Mouse (Mus musculus) embryonic facial prominence, embryonic 14.5 days (tissue): ENCODE measurements around the gene Cfap54. TPM values are rescaled to one million over a fixed set of nuclear protein-coding genes. Genes with fewer than 3 reads are reported as not detected.

Experiments
- ATAC-seq: fragments of 200-750 bp; cut with Nextera tagmentation; 2 replicates; pipeline ENCODE4 v1.8.0; 2017; ENCODE audit warnings: low read depth, moderate number of reproducible peaks, moderate TSS enrichment
- DNase-seq: peaks from one replicate; pipeline ENCODE4 v3.0.0-alpha.2; 2015; ENCODE audit warnings: low spot score
- H3K27ac ChIP-seq: fragments of 300-500 bp; sonication (generic); replicated peaks from 2 replicates; pipeline ENCODE4 v1.5.1; 2014; ENCODE audit warnings: low read depth, mild to moderate bottlenecking, low read length, moderate library complexity
- H3K27me3 ChIP-seq: fragments of 300-500 bp; sonication (generic); replicated peaks from 2 replicates; pipeline ENCODE4 v1.6.1; 2014; ENCODE audit warnings: low read length; ENCODE audit not compliant: control insufficient read depth, insufficient read depth
- H3K36me3 ChIP-seq: fragments of 300-500 bp; sonication (generic); 2 replicates; pipeline ENCODE4 v1.6.1; 2014; ENCODE audit warnings: low read length, mixed read lengths; ENCODE audit not compliant: control insufficient read depth, insufficient read depth
- H3K4me1 ChIP-seq: fragments of 300-500 bp; sonication (generic); 2 replicates; pipeline ENCODE4 v1.6.1; 2014; ENCODE audit warnings: antibody characterized with exemption, low read length; ENCODE audit not compliant: control insufficient read depth, insufficient read depth
- H3K4me2 ChIP-seq: fragments of 300-500 bp; sonication (generic); 2 replicates; pipeline ENCODE4 v1.6.1; 2014; ENCODE audit warnings: low read depth, mild to moderate bottlenecking, low read length, moderate library complexity, mixed read lengths
- H3K4me3 ChIP-seq: fragments of 300-500 bp; sonication (generic); 2 replicates; pipeline ENCODE4 v1.5.1; 2014; ENCODE audit warnings: low read depth, mild to moderate bottlenecking, low read length
- H3K9ac ChIP-seq: fragments of 300-500 bp; sonication (generic); 2 replicates; pipeline ENCODE4 v1.6.1; 2014; ENCODE audit warnings: low read depth, mild to moderate bottlenecking, low read length, moderate library complexity, mixed read lengths
- H3K9me3 ChIP-seq: fragments of 300-500 bp; sonication (generic); 2 replicates; pipeline ENCODE4 v1.6.1; 2016; ENCODE audit warnings: low read length; ENCODE audit not compliant: control insufficient read depth
- WGBS: fragments of 180-500 bp; shearing (Covaris S2); extraction: QIAGEN DNeasy Blood & Tissue Kit; methylation state at CpG from one replicate; pipeline ENCODE4 v1.1.7; 2014; 5-methylcytosine and 5-hydroxymethylcytosine counted together
- polyA plus RNA-seq: library from polyadenylated mRNA; unstranded; fragments of >200 nt; fragmentation: Nextera tagmentation; extraction: Ambion mirVana; gene quantifications from 2 replicates; pipeline ENCODE4 v1.2.1, GENCODE M21; 2014

Cfap54 gene
- polyA plus RNA-seq, 1 experiment from 2014 or later, result 1.8 TPM

GRCm38 (mm10) chr10:92933616-92934015 lies 147.8 kb downstream of the Cfap54 start:
- H3K4me3 ChIP-seq, result no peak overlapping the region
- no peaks in the 10 kb centered on the region for H3K9me3 ChIP-seq
- WGBS, result 77% methylated on average over 6 of the region's 6 CpGs
- no peak overlapping the region for H3K27ac ChIP-seq
- peaks cover 6% of the 10 kb centered on the region; the same call in 1 of the 2 replicates for H3K4me1 ChIP-seq
- ATAC-seq, result no peak
- no peak for DNase-seq
- H3K4me2 ChIP-seq, result no peak overlapping the region
- no peak overlapping the region for H3K9ac ChIP-seq
- no peaks in the 10 kb centered on the region for H3K27me3 ChIP-seq
- H3K36me3 ChIP-seq, result no peaks in the 10 kb centered on the region

DNA sequence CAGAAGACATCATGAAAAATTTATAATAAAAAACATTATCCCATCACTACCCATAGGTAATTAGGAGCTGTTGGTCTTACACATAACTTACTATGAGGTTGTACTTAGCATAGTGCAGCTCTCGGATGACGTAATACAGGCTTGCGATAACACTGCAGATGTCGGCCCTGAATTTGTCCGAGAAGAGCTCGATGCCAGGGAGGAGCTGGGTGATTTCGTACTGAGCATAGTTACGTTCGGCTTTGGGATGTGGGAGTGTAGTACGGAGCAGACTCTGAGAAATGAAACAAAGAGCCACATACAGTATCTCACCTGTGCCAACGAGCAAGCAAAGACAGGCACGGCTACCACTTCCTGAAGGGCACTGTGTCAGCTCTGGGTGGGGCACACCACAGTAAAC lies 149.0 kb downstream of the Cfap54 start:
- DNase-seq (no peak), ATAC-seq (no peak)
- H3K27me3 ChIP-seq, result no peaks in the 10 kb centered on the region
- no peak overlapping the region for H3K9ac ChIP-seq
- H3K4me2 ChIP-seq, result no peak overlapping the region
- H3K9me3 ChIP-seq, result no peaks in the 10 kb centered on the region
- H3K36me3 ChIP-seq, result no peaks in the 10 kb centered on the region
- no peak overlapping the region for H3K27ac ChIP-seq
- H3K4me1 ChIP-seq, result no peaks in the 10 kb centered on the region
- H3K4me3 ChIP-seq, result no peak overlapping the region
- WGBS, result 84% methylated on average over 12 of the region's 12 CpGs

GRCm38 (mm10) chr10:92930036-92930435 lies 151.4 kb downstream of the Cfap54 start:
- DNase-seq (peak; percentile 56), ATAC-seq (no peak)
- Histone ChIP-seq H3K9me3 (no peaks in the 10 kb centered on the region), H3K27me3 (no peaks in the 10 kb centered on the region), H3K4me1 (no peaks in the 10 kb centered on the region), H3K4me2 (no peak overlapping the region), H3K27ac (no peak overlapping the region), H3K9ac (no peak overlapping the region), H3K4me3 (no peak overlapping the region), H3K36me3 (no peaks in the 10 kb centered on the region)
- 8% methylated on average over 1 of the region's 1 CpGs for WGBS

GRCm38 (mm10) chr10:92928256-92928655 lies 153.2 kb downstream of the Cfap54 start:
- Histone ChIP-seq H3K4me1 (no peaks in the 10 kb centered on the region), H3K4me3 (no peak overlapping the region), H3K27ac (no peak overlapping the region), H3K36me3 (no peaks in the 10 kb centered on the region), H3K4me2 (no peak overlapping the region), H3K9ac (no peak overlapping the region), H3K27me3 (no peaks in the 10 kb centered on the region), H3K9me3 (no peaks in the 10 kb centered on the region)
- ATAC-seq (no peak), DNase-seq (no peak)
- 86% methylated on average over 3 of the region's 3 CpGs for WGBS

GRCm38 (mm10) chr10:92918551-92918950 lies 162.9 kb downstream of the Cfap54 start:
- Histone ChIP-seq H3K27ac (no peak overlapping the region), H3K4me1 (no peaks in the 10 kb centered on the region), H3K9ac (no peak overlapping the region), H3K27me3 (no peaks in the 10 kb centered on the region), H3K4me2 (no peak overlapping the region), H3K36me3 (no peaks in the 10 kb centered on the region), H3K9me3 (no peaks in the 10 kb centered on the region), H3K4me3 (no peak overlapping the region)
- 85% methylated on average over 1 of the region's 1 CpGs for WGBS
- ATAC-seq, result no peak
- DNase-seq, result no peak

DNA sequence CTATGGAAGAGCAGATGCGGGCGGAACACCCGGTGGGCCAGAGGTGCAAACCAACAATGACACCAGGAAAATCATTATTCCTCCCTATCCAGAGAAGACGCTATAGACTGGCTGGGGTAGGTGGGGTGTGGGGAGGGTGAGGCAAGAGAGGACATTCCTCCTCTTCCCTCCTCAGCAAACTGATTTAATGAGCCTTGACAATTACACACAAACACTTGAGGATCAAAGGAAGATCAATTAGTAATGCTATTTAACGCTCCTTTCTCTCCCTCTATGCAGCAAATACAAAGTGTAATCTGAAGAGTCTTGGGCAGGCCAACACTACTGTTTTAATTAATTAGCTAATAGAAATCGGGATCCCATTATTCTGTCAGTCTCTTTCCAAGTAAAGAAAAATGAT lies 174.2 kb downstream of the Cfap54 start:
- no peak overlapping the region for H3K27ac ChIP-seq
- H3K27me3 ChIP-seq, result no peaks in the 10 kb centered on the region
- H3K9ac ChIP-seq, result no peak overlapping the region
- H3K9me3 ChIP-seq, result no peaks in the 10 kb centered on the region
- no peak for DNase-seq
- WGBS, result 59% methylated on average over 6 of the region's 6 CpGs
- H3K4me3 ChIP-seq, result no peak overlapping the region
- no peak overlapping the region for H3K4me2 ChIP-seq
- H3K4me1 ChIP-seq, result no peaks in the 10 kb centered on the region
- ATAC-seq, result no peak
- H3K36me3 ChIP-seq, result no peaks in the 10 kb centered on the region

- no peak for ATAC-seq
- 83% methylated on average over 6 of the region's 6 CpGs for WGBS
- H3K9me3 ChIP-seq, result no peaks in the 10 kb centered on the region
- H3K4me2 ChIP-seq, result no peak overlapping the region
- no peak overlapping the region for H3K27ac ChIP-seq
- no peak for DNase-seq
- no peak overlapping the region for H3K4me3 ChIP-seq
- no peak overlapping the region for H3K9ac ChIP-seq
- H3K4me1 ChIP-seq, result no peaks in the 10 kb centered on the region
- no peaks in the 10 kb centered on the region for H3K27me3 ChIP-seq
- H3K36me3 ChIP-seq, result no peaks in the 10 kb centered on the region
These were observed 193.0 kb downstream of the Cfap54 start for GRCm38 (mm10) chr10:92888466-92888865.

GRCm38 (mm10) chr10:92878000-92878399 lies 203.4 kb downstream of the Cfap54 start:
- ATAC-seq (no peak), DNase-seq (no peak)
- no peaks in the 10 kb centered on the region for H3K9me3 ChIP-seq
- no peaks in the 10 kb centered on the region for H3K4me1 ChIP-seq
- no peak overlapping the region for H3K9ac ChIP-seq
- H3K27me3 ChIP-seq, result no peaks in the 10 kb centered on the region
- no peak overlapping the region for H3K27ac ChIP-seq
- H3K36me3 ChIP-seq, result no peaks in the 10 kb centered on the region
- WGBS, result 89% methylated on average over 3 of the region's 3 CpGs
- no peak overlapping the region for H3K4me3 ChIP-seq
- H3K4me2 ChIP-seq, result no peak overlapping the region

DNA sequence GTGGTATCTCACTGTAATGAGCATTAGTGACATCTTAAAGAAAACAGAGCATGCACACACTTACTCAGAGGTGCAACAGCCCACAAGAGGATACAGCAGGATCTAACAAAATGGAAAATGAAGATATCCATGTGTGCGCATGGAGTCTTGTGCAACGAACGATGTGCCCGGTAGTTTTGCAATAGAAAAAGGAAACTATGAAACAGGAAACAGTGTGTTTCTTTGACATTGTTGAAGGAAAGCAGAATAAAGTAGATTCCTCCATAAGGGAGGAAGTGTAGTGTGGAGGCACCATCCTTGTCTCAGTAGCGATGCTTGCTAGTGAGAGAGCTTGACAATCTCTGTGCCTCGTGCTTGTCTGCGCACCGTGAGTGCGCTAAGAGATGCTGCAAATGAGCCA lies 240.4 kb downstream of the Cfap54 start:
- no peak for ATAC-seq
- WGBS, result 92% methylated on average over 9 of the region's 9 CpGs
- no peak overlapping the region for H3K4me3 ChIP-seq

More for the DNA sequence above, 240.4 kb downstream of the Cfap54 start:
- DNase-seq, result no peak
- H3K9me3 ChIP-seq, result no peaks in the 10 kb centered on the region
- H3K4me2 ChIP-seq, result no peak overlapping the region
- no peaks in the 10 kb centered on the region for H3K27me3 ChIP-seq
- no peak overlapping the region for H3K9ac ChIP-seq
- H3K36me3 ChIP-seq, result no peaks in the 10 kb centered on the region
- no peak overlapping the region for H3K27ac ChIP-seq
- H3K4me1 ChIP-seq, result no peaks in the 10 kb centered on the region
